Mouse (Mus musculus) lung, postnatal 0 days (tissue): Measurements from ENCODE around the gene Tnfrsf21. TPM values are rescaled to one million over a fixed set of nuclear protein-coding genes. Genes with fewer than 3 reads are reported as not detected.

Source experiments
- ATAC-seq: fragments of 200-750 bp; cut with Nextera tagmentation; 2 replicates; pipeline ENCODE4 v1.8.0; 2017; ENCODE audit warnings: moderate library complexity
- DNase-seq: peaks from one replicate; pipeline ENCODE4 v3.0.0-alpha.2; 2016; ENCODE audit warnings: low spot score
- H3K27ac ChIP-seq: fragments of 300-500 bp; sonication (generic); 2 replicates; pipeline ENCODE4 v1.5.1; 2014; ENCODE audit warnings: antibody characterized with exemption, mild to moderate bottlenecking, low read length, mixed read lengths
- H3K27me3 ChIP-seq: fragments of 300-500 bp; sonication (generic); replicated peaks from 2 replicates; pipeline ENCODE4 v1.6.1; 2014; ENCODE audit warnings: low read length, mixed read lengths; ENCODE audit not compliant: insufficient read depth
- H3K36me3 ChIP-seq: fragments of 300-500 bp; sonication (generic); 2 replicates; pipeline ENCODE4 v1.6.1; 2014; ENCODE audit warnings: low read length, mixed read lengths; ENCODE audit not compliant: insufficient read depth
- H3K4me1 ChIP-seq: fragments of 300-500 bp; sonication (generic); 2 replicates; pipeline ENCODE4 v1.6.1; 2014; ENCODE audit warnings: antibody characterized with exemption, low read depth, low read length, mixed read lengths; ENCODE audit not compliant: insufficient read depth
- H3K4me2 ChIP-seq: fragments of 300-500 bp; sonication (generic); replicated peaks from 2 replicates; pipeline ENCODE4 v1.6.1; 2014; ENCODE audit warnings: low read depth, mild to moderate bottlenecking, low read length, moderate library complexity, mixed read lengths
- H3K4me3 ChIP-seq: fragments of 300-500 bp; sonication (generic); 2 replicates; pipeline ENCODE4 v1.5.1; 2014; ENCODE audit warnings: low read depth, low read length
- H3K9ac ChIP-seq: fragments of 300-500 bp; sonication (generic); replicated peaks from 2 replicates; pipeline ENCODE4 v1.6.1; 2014; ENCODE audit warnings: low read depth, mild to moderate bottlenecking
- H3K9me3 ChIP-seq: fragments of 300-500 bp; sonication (generic); 2 replicates; pipeline ENCODE4 v1.6.1; 2016; ENCODE audit warnings: low read length, mixed read lengths
- CTCF ChIP-seq: IDR thresholded peaks from 2 replicates; pipeline ENCODE4 v1.5.1; 2016; ENCODE audit warnings: antibody characterized with exemption, mild to moderate bottlenecking
- EP300 ChIP-seq: IDR thresholded peaks from 2 replicates; pipeline ENCODE4 v1.6.1; 2016; ENCODE audit warnings: antibody characterized with exemption, mild to moderate bottlenecking, control low read depth
- WGBS: fragments of 180-500 bp; shearing (Covaris S2); extraction: QIAGEN DNeasy Blood & Tissue Kit; methylation state at CpG from one replicate; pipeline ENCODE4 v1.1.7; 2014; 5-methylcytosine and 5-hydroxymethylcytosine counted together
- polyA plus RNA-seq: library from polyadenylated mRNA; unstranded; fragments of >200 nt; fragmentation: Nextera tagmentation; extraction: Ambion mirVana; gene quantifications from 2 replicates; pipeline ENCODE4 v1.2.1, GENCODE M21; 2015

The Tnfrsf21 gene
- polyA plus RNA-seq, 1 experiment from 2014 or later, result 40.2 TPM

DNA sequence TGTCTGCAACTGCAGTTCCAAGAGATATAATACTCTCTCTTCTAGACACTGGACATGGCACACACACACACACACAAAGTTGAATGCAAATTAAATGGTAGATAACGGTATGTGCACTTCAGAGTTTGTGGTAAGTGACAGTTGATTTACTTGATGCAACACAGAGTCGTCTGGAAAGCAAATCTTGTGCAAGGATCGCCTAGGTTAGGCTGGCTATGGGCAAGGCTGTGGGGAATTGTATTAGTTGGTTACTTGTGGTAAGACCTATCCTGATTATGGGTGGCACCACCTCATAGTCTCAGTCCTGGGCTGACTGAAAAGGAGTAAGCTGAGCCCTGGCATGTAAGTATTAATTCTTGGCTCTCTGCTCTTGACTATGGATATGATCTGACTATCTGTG, 112.0 kb downstream of the Tnfrsf21 start:
- no peak overlapping the region for H3K4me2 ChIP-seq
- H3K9me3 ChIP-seq, result 0 out of 2 replicates have a peak, but pooled peaks cover 4% of the 10 kb centered on the region
- ATAC-seq, result no peak
- no peaks in the 10 kb centered on the region for H3K4me1 ChIP-seq
- no peak overlapping the region for H3K9ac ChIP-seq
- H3K36me3 ChIP-seq, result no peaks in the 10 kb centered on the region
- no peak overlapping the region for H3K27ac ChIP-seq
- H3K27me3 ChIP-seq, result no peaks in the 10 kb centered on the region
- TF ChIP-seq CTCF, result no peak
- TF ChIP-seq EP300, result no peak
- H3K4me3 ChIP-seq, result no peak overlapping the region
- no peak for DNase-seq
- WGBS, result 66% methylated on average over 3 of the region's 3 CpGs

- Histone ChIP-seq H3K4me1 (no peaks in the 10 kb centered on the region), H3K9ac (no peak overlapping the region), H3K36me3 (no peaks in the 10 kb centered on the region), H3K27me3 (no peaks in the 10 kb centered on the region), H3K4me2 (no peak overlapping the region), H3K9me3 (0 out of 2 replicates have a peak, but pooled peaks cover 4% of the 10 kb centered on the region), H3K4me3 (no peak overlapping the region), H3K27ac (no peak overlapping the region)
- TF ChIP-seq EP300, result no peak
- no peak for TF ChIP-seq CTCF
- ATAC-seq (no peak), DNase-seq (no peak)
- 89% methylated on average over 7 of the region's 7 CpGs for WGBS
These were observed 112.7 kb downstream of the Tnfrsf21 start for GRCm38 (mm10) chr17:43128908-43129533.

GRCm38 (mm10) chr17:43130115-43130869, 113.9 kb downstream of the Tnfrsf21 start:
- DNase-seq, result peak; percentile 52
- ATAC-seq, result 0 out of 2 replicates have a peak, but pooled peaks have one; percentile 4
- H3K4me3 ChIP-seq, result no peak overlapping the region
- H3K4me1 ChIP-seq, result no peaks in the 10 kb centered on the region
- no peak overlapping the region for H3K9ac ChIP-seq
- no peak overlapping the region for H3K27ac ChIP-seq
- 23% methylated on average over 3 of the region's 3 CpGs for WGBS
- no peak for TF ChIP-seq CTCF
- TF ChIP-seq EP300, result no peak
- H3K9me3 ChIP-seq, result no peaks in the 10 kb centered on the region
- no peaks in the 10 kb centered on the region for H3K27me3 ChIP-seq
- H3K4me2 ChIP-seq, result no peak overlapping the region
- H3K36me3 ChIP-seq, result no peaks in the 10 kb centered on the region

DNA sequence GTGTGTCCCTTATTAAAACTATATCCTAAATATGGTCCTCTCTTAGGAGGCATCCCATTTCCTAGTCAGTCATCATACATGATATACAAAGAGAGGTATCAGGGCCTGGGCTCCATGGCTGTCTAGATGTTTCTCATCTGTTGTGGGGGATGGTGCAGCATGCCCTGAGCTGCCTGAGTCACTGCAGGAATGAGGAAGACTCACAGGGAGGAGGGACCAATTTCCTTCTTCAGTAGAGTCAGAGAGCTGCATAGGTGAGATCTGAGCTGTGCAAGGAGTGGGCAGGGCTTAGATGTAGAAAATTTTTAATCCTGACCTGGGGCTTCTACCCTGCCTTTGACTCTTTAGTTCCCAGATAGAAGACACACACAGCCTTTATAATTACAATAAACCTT, 114.5 kb downstream of the Tnfrsf21 start:
- no peak for TF ChIP-seq CTCF
- TF ChIP-seq EP300, result no peak
- Histone ChIP-seq H3K9me3 (no peaks in the 10 kb centered on the region), H3K4me2 (no peak overlapping the region), H3K27ac (no peak overlapping the region), H3K9ac (no peak overlapping the region), H3K27me3 (no peaks in the 10 kb centered on the region), H3K36me3 (no peaks in the 10 kb centered on the region), H3K4me3 (no peak overlapping the region), H3K4me1 (no peaks in the 10 kb centered on the region)
- DNase-seq (no peak), ATAC-seq (0 out of 2 replicates have a peak, but pooled peaks have one; percentile 25)

DNA sequence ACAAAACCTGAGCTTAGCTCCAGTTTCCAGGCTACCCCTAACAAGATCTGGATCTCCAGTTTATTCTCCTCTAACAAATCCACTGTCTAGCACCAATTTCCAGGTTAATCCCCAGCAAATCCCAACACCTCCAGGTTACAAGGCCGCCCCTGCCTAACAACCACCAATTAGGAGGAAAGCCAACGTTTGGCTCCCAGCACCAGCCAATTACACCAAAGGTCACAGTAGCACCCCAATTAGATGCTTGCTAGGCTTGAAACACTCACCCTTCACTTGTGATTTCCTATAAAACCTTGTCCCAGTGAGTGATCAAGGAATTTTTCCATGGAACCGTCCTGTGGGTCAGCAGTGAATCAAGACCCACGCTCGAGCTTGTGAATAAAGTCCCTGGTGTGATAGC, 116.1 kb downstream of the Tnfrsf21 start:
- Histone ChIP-seq H3K4me2 (no peak overlapping the region), H3K4me1 (no peaks in the 10 kb centered on the region), H3K27me3 (no peaks in the 10 kb centered on the region), H3K36me3 (no peaks in the 10 kb centered on the region), H3K27ac (no peak overlapping the region), H3K4me3 (no peak overlapping the region), H3K9ac (no peak overlapping the region), H3K9me3 (no peaks in the 10 kb centered on the region)
- DNase-seq, result no peak
- 81% methylated on average over 5 of the region's 5 CpGs for WGBS
- no peak for ATAC-seq
- TF ChIP-seq CTCF (no peak), EP300 (no peak)

DNA sequence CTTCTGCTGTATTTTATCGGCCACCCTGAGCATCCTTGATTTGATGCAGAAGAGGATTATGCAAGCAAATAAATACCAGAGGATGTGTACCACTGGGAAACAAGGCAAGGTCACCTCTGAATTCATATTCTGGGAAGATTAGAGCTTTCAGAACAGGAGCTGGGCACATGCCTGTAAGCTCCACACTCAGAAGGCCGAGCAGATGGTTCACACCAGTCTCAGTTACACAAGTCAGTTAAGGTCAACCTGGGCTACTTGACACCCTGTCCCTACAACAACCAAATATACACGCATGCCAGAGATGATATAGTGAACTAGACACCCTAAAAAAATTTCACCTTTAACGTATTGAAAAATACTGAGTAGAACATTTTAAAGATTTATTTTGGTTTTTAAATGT, 116.8 kb downstream of the Tnfrsf21 start:
- 74% methylated on average over 4 of the region's 4 CpGs for WGBS
- H3K9ac ChIP-seq, result no peak overlapping the region
- H3K4me2 ChIP-seq, result no peak overlapping the region
- TF ChIP-seq EP300, result no peak
- TF ChIP-seq CTCF, result no peak
- no peaks in the 10 kb centered on the region for H3K9me3 ChIP-seq
- no peaks in the 10 kb centered on the region for H3K36me3 ChIP-seq
- no peak overlapping the region for H3K4me3 ChIP-seq
- DNase-seq (no peak), ATAC-seq (no peak)
- no peak overlapping the region for H3K27ac ChIP-seq
- H3K4me1 ChIP-seq, result no peaks in the 10 kb centered on the region
- no peaks in the 10 kb centered on the region for H3K27me3 ChIP-seq
